Mouse (Mus musculus) liver, embryonic 12.5 days (tissue): ENCODE measurements around the gene Abca1. TPM values are rescaled to one million over a fixed set of nuclear protein-coding genes. Genes with fewer than 3 reads are reported as not detected.

ENCODE experiments used
- polyA plus RNA-seq: library from polyadenylated mRNA; unstranded; fragments of >200 nt; fragmentation: Nextera tagmentation; extraction: Ambion mirVana; gene quantifications from 2 replicates; pipeline ENCODE4 v1.2.1, GENCODE M21; 2016

The Abca1 gene
- polyA plus RNA-seq, 1 experiment from 2014 or later = 10.1 TPM

Other genes with a start within 250 kb of the Abca1 start
- not detected in 2 replicates for gene Olfr272, start 240.7 kb downstream of the Abca1 start, polyA plus RNA-seq
- gene Olfr270, start 195.3 kb downstream of the Abca1 start, polyA plus RNA-seq = not detected in 2 replicates
- not detected in 2 replicates for gene Nipsnap3a, start 170.6 kb downstream of the Abca1 start, polyA plus RNA-seq
- gene Nipsnap3b, start 148.0 kb downstream of the Abca1 start, polyA plus RNA-seq = 46.0 and 46.2 TPM in 2 replicates